15 mouse cellular contexts compared by ENCODE assay signal in the genomic region with DNA sequence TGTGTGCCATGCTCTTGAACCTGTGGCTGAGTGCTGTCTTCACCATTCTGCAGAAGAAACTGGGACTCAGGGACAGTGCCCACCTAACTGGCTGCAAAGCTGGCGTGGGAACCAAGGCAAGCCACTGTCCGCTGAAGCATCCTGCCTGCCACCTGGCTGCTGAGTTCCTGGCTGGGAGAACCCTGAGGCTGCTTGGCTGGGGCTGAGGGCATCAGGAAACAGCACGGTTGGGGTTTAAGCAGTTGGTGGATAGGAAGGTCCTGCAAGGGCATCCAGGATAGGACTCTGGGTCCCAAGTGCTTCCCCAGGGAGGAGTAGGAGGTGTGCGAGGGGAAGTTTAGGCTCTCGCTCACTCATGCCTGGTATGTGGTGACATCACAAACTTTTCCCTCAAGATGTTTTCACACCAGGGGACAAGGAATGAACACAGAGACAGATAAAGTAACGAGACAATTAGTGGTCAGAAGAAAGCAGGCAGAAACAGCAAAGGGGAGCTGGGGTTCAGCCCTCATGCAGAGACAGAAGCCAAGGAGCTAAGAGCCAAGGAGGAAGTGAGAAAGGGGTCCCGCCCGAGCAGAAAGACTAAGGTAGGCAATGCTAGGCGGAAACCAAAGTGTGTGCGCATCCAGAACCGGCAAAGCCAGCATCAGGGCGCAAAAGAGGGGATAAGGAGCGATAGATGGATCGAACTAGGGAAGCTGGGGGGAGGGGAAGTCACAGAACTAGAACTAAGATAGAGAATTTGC. TPM values are rescaled to one million over a fixed set of nuclear protein-coding genes. Genes with fewer than 3 reads are reported as not detected.
A peak's percentile ranks its signal among the peaks of the same experiment; 100 is the strongest.
DNase-seq lines count a peak whose midpoint lies in the region; ATAC-seq and TF ChIP-seq lines count a peak whose summit lies in the region.
"Had no signal": no experiment of that assay in that cellular context is flagged by ENCODE, and none has a peak within 500 bp of the region (broad histone marks: within the 10 kb centered on the region; RNA-seq: fewer than 3 reads in every experiment).

No protein-coding gene starts in this region.

- in situ Hi-C loops in Patski (cut with MboI; ENCODE audit: low pct_unique_long_range_greater_than_20kb), result no loop called here

- CTCF ChIA-PET in Patski (lab: Charles Lee), result interaction anchor here (0.9 to 2.2 kb wide), 3 partner anchors 11 to 18 kb away, joined by 3 to 12 read pairs (median 3); no protein-coding TSS in a partner anchor

- no peaks in the 10 kb centered on the region for H3K9me3 ChIP-seq in intestine, postnatal 0 days (ENCODE audit: control insufficient read depth)
- H3K9me3 ChIP-seq: limb, embryonic 15.5 days; neural tube, embryonic 15.5 days had no signal

- H3K4me1 ChIP-seq in intestine, postnatal 0 days (replicated peaks; ENCODE audit: control insufficient read depth, insufficient read depth, low read length), result no peaks in the 10 kb centered on the region
- H3K4me1 ChIP-seq in small intestine, adult 2 months (ENCODE audit: control insufficient read depth, insufficient read depth, insufficient read length, low read length), result peaks cover 12% of the 10 kb centered on the region
- H3K4me1 ChIP-seq: limb, embryonic 15.5 days had no signal

- peak overlapping the region; percentile 69 for H3K4me2 ChIP-seq in intestine, postnatal 0 days (replicated peaks; ENCODE audit: low read depth)
- H3K4me2 ChIP-seq: limb, embryonic 15.5 days; neural tube, embryonic 15.5 days had no signal

- H3K4me3 ChIP-seq in intestine, postnatal 0 days (ENCODE audit: low read depth, low read length), result peak overlapping the region; percentile 49; the same call in 1 of the 2 replicates
- H3K4me3 ChIP-seq in small intestine, adult 2 months (ENCODE audit: low read depth, low read length), result peak overlapping the region; percentile 48
- H3K4me3 ChIP-seq: heart, adult 2 months; limb, embryonic 15.5 days; neural tube, embryonic 15.5 days had no signal

- DNase-seq in Patski (ENCODE audit: low read depth, low spot score), result no peak
- DNase-seq in kidney, postnatal 14 days, result peak; percentile 38
- no peak for DNase-seq in gastrocnemius, adult 18-20 months (ENCODE audit: low spot score)
- DNase-seq in spleen, postnatal 4 days (ENCODE audit: low spot score in 2 of 2), result no peak
- no peak for DNase-seq in gastrocnemius, postnatal 25 days
- DNase-seq: adrenal gland, postnatal 10 days; heart, adult 2 months; heart, postnatal 36 days had no signal

- peak overlapping the region; percentile 95; the same call in 1 of the 2 replicates for H3K27ac ChIP-seq in intestine, postnatal 0 days (ENCODE audit: low read depth, low read length)
- peak overlapping the region; percentile 79 for H3K27ac ChIP-seq in small intestine, adult 2 months (ENCODE audit: insufficient read depth, low read depth, low read length)
- H3K27ac ChIP-seq: heart, adult 2 months; limb, embryonic 15.5 days; neural tube, embryonic 15.5 days had no signal

- peak; percentile 48 for ATAC-seq in Patski
- ATAC-seq in intestine, postnatal 0 days, result no peak
- ATAC-seq: inflammation-experienced regulatory T-cells, adult 6 months had no signal

- POLR2A ChIA-PET in Patski (lab: Charles Lee), result interaction anchor here (0.6 kb wide), 1 partner anchor 303 kb away, joined by 4 read pairs; no protein-coding TSS in a partner anchor

- no peaks in the 10 kb centered on the region for H3K36me3 ChIP-seq in intestine, postnatal 0 days (ENCODE audit: control insufficient read depth, insufficient read depth)
- H3K36me3 ChIP-seq in small intestine, adult 2 months (ENCODE audit: control insufficient read depth, insufficient read depth, low read length), result 0 out of 2 replicates have a peak, but pooled peaks cover 1% of the 10 kb centered on the region
- H3K36me3 ChIP-seq: limb, embryonic 15.5 days; neural tube, embryonic 15.5 days had no signal

- H3K27me3 ChIP-seq in Patski, result no peaks in the 10 kb centered on the region
- H3K27me3 ChIP-seq in intestine, postnatal 0 days (replicated peaks; ENCODE audit: control insufficient read depth, insufficient read depth, low read length), result no peaks in the 10 kb centered on the region
- H3K27me3 ChIP-seq in small intestine, adult 2 months (ENCODE audit: control insufficient read depth, insufficient read depth, low read length), result no peaks in the 10 kb centered on the region

- WGBS in intestine, postnatal 0 days, result 22% methylated on average over 14 of the region's 14 CpGs
- WGBS in small intestine, adult 2 months, result 17% methylated on average over 14 of the region's 14 CpGs

- TF ChIP-seq POLR2A in small intestine, adult 2 months (IDR thresholded peaks at IDR 0.05; ENCODE audit: low read depth, low read length), result 0 out of 2 replicates have a peak, but pooled peaks have one; percentile 16

- no peak overlapping the region for H3K9ac ChIP-seq in intestine, postnatal 0 days (ENCODE audit: low read depth, low read length)
- H3K9ac ChIP-seq: limb, embryonic 15.5 days; neural tube, embryonic 15.5 days had no signal

- no peak for TF ChIP-seq CTCF in Patski (IDR thresholded peaks at IDR 0.05)
- 0 out of 2 replicates have a peak, but pooled peaks have one; percentile 19 for TF ChIP-seq CTCF in intestine, postnatal 0 days (IDR thresholded peaks at IDR 0.05; ENCODE audit: low read depth)
- no peak for TF ChIP-seq CTCF in small intestine, adult 2 months (IDR thresholded peaks at IDR 0.05; ENCODE audit: extremely low read depth, insufficient read length, insufficient replicate concordance, low read depth, low read length)

RNA-seq across cellular contexts. Expression of a gene that starts 3.2 kb away (rescaled TPM):
- 0.05 TPM for polyA plus RNA-seq in Patski (2021)
- polyA plus RNA-seq in intestine, postnatal 0 days (2015; fragmentation: Nextera tagmentation; extraction: Ambion mirVana), result 15.9 and 16.1 TPM in 2 replicates
- 24.1 and 46.9 TPM in 2 replicates for polyA plus RNA-seq in small intestine, adult 2 months (2012; rRNA removed)
- not detected for total RNA-seq in gastrocnemius, adult 18-20 months (2021)
- not detected for total RNA-seq in gastrocnemius, postnatal 25 days (2021)
- total RNA-seq: heart, adult 2 months; heart, postnatal 36 days; left cerebral cortex, adult 8-10 months; monocyte, adult 5-6 weeks had no signal
- polyA plus RNA-seq: heart, adult 2 months; limb, embryonic 15.5 days had no signal

RNA-seq across cellular contexts. Expression of a gene that starts 25.7 kb away (rescaled TPM):
- 53.0 TPM for polyA plus RNA-seq in Patski (2021)
- 55.6 and 56.5 TPM in 2 replicates for polyA plus RNA-seq in intestine, postnatal 0 days (2015; fragmentation: Nextera tagmentation; extraction: Ambion mirVana)
- polyA plus RNA-seq in small intestine, adult 2 months (2012; rRNA removed), result 8.5 and 13.6 TPM in 2 replicates
- 10 to 100 TPM; 17.1 to 24.1 TPM for total RNA-seq in gastrocnemius, adult 18-20 months (2021)
- total RNA-seq in gastrocnemius, postnatal 25 days (2021), result 10 to 100 TPM; 25.3 to 26.9 TPM

RNA-seq across cellular contexts. Expression of a gene that starts 43.2 kb away (rescaled TPM):
- 71.9 TPM for polyA plus RNA-seq in Patski (2021)
- 19.5 and 20.8 TPM in 2 replicates for polyA plus RNA-seq in intestine, postnatal 0 days (2015; fragmentation: Nextera tagmentation; extraction: Ambion mirVana)
- polyA plus RNA-seq in small intestine, adult 2 months (2012; rRNA removed), result 36.9 and 101 TPM in 2 replicates
- 10 to 100 TPM; 17.7 to 20.4 TPM for total RNA-seq in gastrocnemius, adult 18-20 months (2021)
- 10 to 100 TPM; 19.6 to 20.3 TPM for total RNA-seq in gastrocnemius, postnatal 25 days (2021)

RNA-seq across cellular contexts. Expression of a gene that starts 44.7 kb away (rescaled TPM):
- 0.10 TPM for polyA plus RNA-seq in Patski (2021)
- polyA plus RNA-seq in intestine, postnatal 0 days (2015; fragmentation: Nextera tagmentation; extraction: Ambion mirVana), result 20.1 and 25.5 TPM in 2 replicates
- 88.2 and 139 TPM in 2 replicates for polyA plus RNA-seq in small intestine, adult 2 months (2012; rRNA removed)
- under 1 TPM in 1 of 2 experiments, not detected in 1; 0.31 TPM for total RNA-seq in gastrocnemius, adult 18-20 months (2021)
- under 1 TPM; 0.38 to 0.51 TPM for total RNA-seq in gastrocnemius, postnatal 25 days (2021)

Comparison
In these comparisons a context has a peak if more than half of its experiments do, and no peak if none do; other contexts are left out.
1. RNA of a gene that starts 3.2 kb away (polyA plus RNA-seq): 24.1 to 46.9 TPM in small intestine, adult 2 months and 15.9 to 16.1 TPM in intestine, postnatal 0 days; 0.05 TPM in Patski (single experiment); every median in the first group is over 10 times any median in the second.